Mouse (Mus musculus): ENCODE measurements around the gene En2.

- TF ChIP-seq POLR2A (IDR thresholded peaks at IDR 0.05; ENCODE audit: low read depth, low read length) (no peak), CTCF (IDR thresholded peaks at IDR 0.05; ENCODE audit: borderline replicate concordance, insufficient read depth, low read length) (no peak)
Observed at GRCm38 (mm10) chr5:28170892-28171291, 5.4 kb downstream of the En2 start.
